9 mouse cellular contexts compared by ENCODE assay signal in the genomic region with DNA sequence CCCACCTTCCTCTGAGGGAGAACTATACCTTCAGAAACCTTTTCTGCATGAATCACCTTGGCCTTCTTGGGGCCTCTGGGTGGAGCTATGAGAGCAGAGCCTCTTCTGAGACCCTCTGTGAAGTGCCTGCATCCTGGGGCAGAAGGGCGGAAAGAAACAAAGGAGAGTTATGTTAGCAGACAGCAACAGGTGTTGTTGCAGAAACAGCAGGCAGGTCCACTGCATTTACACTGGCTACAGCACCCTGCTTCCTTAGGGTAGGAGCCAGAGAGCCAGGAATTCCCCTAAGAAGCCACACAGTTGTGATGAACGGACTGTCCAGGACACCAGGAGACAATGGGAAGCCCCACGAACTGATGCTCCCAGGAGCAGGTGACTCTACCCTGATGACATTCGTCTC. TPM values are rescaled to one million over a fixed set of nuclear protein-coding genes. Genes with fewer than 3 reads are reported as not detected.
DNase-seq lines count a peak whose midpoint lies in the region; ATAC-seq and TF ChIP-seq lines count a peak whose summit lies in the region.
"Had no signal": no experiment of that assay in that cellular context is flagged by ENCODE, and none has a peak within 500 bp of the region (broad histone marks: within the 10 kb centered on the region; RNA-seq: fewer than 3 reads in every experiment).

No protein-coding gene starts in this region.

- H3K4me1 ChIP-seq in lung, embryonic 14.5 days (ENCODE audit: insufficient read depth) = peaks cover 15% of the 10 kb centered on the region
- peaks cover 10% of the 10 kb centered on the region; the same call in 1 of the 2 replicates for H3K4me1 ChIP-seq in forebrain, embryonic 11.5 days (replicated peaks; ENCODE audit: control insufficient read depth, insufficient read depth, low read length)
- H3K4me1 ChIP-seq in hindbrain, postnatal 0 days (ENCODE audit: insufficient read depth, low read length) = peaks cover 25% of the 10 kb centered on the region
- peaks cover 25% of the 10 kb centered on the region; the same call in 1 of the 2 replicates for H3K4me1 ChIP-seq in stomach, embryonic 14.5 days (ENCODE audit: control insufficient read depth, insufficient read depth, low read length)
- no peaks in the 10 kb centered on the region for H3K4me1 ChIP-seq in thymus, adult 2 months (replicated peaks; ENCODE audit: control insufficient read depth, insufficient read depth, low read length)

- ATAC-seq in lung, embryonic 14.5 days (ENCODE audit: insufficient read depth) = no peak
- ATAC-seq in forebrain, embryonic 11.5 days (replicated peaks; ENCODE audit: low FRiP score) = no peak
- no peak for ATAC-seq in hindbrain, postnatal 0 days
- ATAC-seq in stomach, embryonic 14.5 days (ENCODE audit: insufficient number of reproducible peaks, insufficient read depth, low FRiP score, low read depth) = no peak

- H3K9ac ChIP-seq in lung, embryonic 14.5 days = no peak overlapping the region
- no peak overlapping the region for H3K9ac ChIP-seq in forebrain, embryonic 11.5 days (ENCODE audit: low read length)
- H3K9ac ChIP-seq in hindbrain, postnatal 0 days (replicated peaks; ENCODE audit: low read length) = no peak overlapping the region
- no peak overlapping the region for H3K9ac ChIP-seq in stomach, embryonic 14.5 days (replicated peaks; ENCODE audit: low read depth, low read length)
- H3K9ac ChIP-seq: liver, embryonic 15.5 days had no signal

- 56% methylated on average over 4 of the region's 4 CpGs for WGBS in lung, embryonic 14.5 days
- 58% methylated on average over 4 of the region's 4 CpGs for WGBS in forebrain, embryonic 11.5 days
- 71% methylated on average over 4 of the region's 4 CpGs for WGBS in hindbrain, postnatal 0 days
- WGBS in stomach, embryonic 14.5 days = 63% methylated on average over 4 of the region's 4 CpGs
- WGBS in thymus, adult 2 months = 92% methylated on average over 4 of the region's 4 CpGs

- H3K36me3 ChIP-seq in lung, embryonic 14.5 days (ENCODE audit: insufficient read depth) = no peaks in the 10 kb centered on the region
- H3K36me3 ChIP-seq in forebrain, embryonic 11.5 days (ENCODE audit: control insufficient read depth, insufficient read depth, low read length) = no peaks in the 10 kb centered on the region
- no peaks in the 10 kb centered on the region for H3K36me3 ChIP-seq in hindbrain, postnatal 0 days (ENCODE audit: insufficient read depth, low read length)
- H3K36me3 ChIP-seq in stomach, embryonic 14.5 days (ENCODE audit: control insufficient read depth, insufficient read depth, low read length) = no peaks in the 10 kb centered on the region
- no peaks in the 10 kb centered on the region for H3K36me3 ChIP-seq in thymus, adult 2 months (ENCODE audit: control insufficient read depth, insufficient read depth, low read length)
- H3K36me3 ChIP-seq: liver, embryonic 15.5 days had no signal

- H3K4me3 ChIP-seq in lung, embryonic 14.5 days (ENCODE audit: low read depth, low read length) = 0 out of 2 replicates have a peak overlapping the region, but pooled peaks have one; percentile 65
- no peak overlapping the region for H3K4me3 ChIP-seq in forebrain, embryonic 11.5 days (ENCODE audit: low read depth, low read length)
- H3K4me3 ChIP-seq in hindbrain, postnatal 0 days (ENCODE audit: low read length) = peak overlapping the region; percentile 58; the same call in 1 of the 2 replicates
- no peak overlapping the region for H3K4me3 ChIP-seq in stomach, embryonic 14.5 days (ENCODE audit: low read depth, low read length)
- H3K4me3 ChIP-seq in thymus, adult 2 months (ENCODE audit: control insufficient read depth, insufficient read depth, low read length) = no peak overlapping the region

- peak overlapping the region; percentile 91 for H3K4me2 ChIP-seq in lung, embryonic 14.5 days
- H3K4me2 ChIP-seq in forebrain, embryonic 11.5 days (ENCODE audit: low read depth, low read length, severe bottlenecking) = 0 out of 2 replicates have a peak overlapping the region, but pooled peaks have one; percentile 98
- H3K4me2 ChIP-seq in hindbrain, postnatal 0 days (ENCODE audit: low read depth, low read length) = peak overlapping the region; percentile 92
- peak overlapping the region; percentile 91; the same call in 1 of the 2 replicates for H3K4me2 ChIP-seq in stomach, embryonic 14.5 days (replicated peaks; ENCODE audit: low read depth, low read length)

- H3K27ac ChIP-seq in lung, embryonic 14.5 days (ENCODE audit: low read depth) = 0 out of 2 replicates have a peak overlapping the region, but pooled peaks have one; percentile 90
- no peak overlapping the region for H3K27ac ChIP-seq in forebrain, embryonic 11.5 days (ENCODE audit: low read depth, low read length)
- H3K27ac ChIP-seq in hindbrain, postnatal 0 days = peak overlapping the region; percentile 97; the same call in 1 of the 2 replicates
- H3K27ac ChIP-seq in stomach, embryonic 14.5 days (ENCODE audit: low read length) = no peak overlapping the region
- H3K27ac ChIP-seq in thymus, adult 2 months (ENCODE audit: control insufficient read depth, insufficient read depth, low read length) = no peak overlapping the region
- H3K27ac ChIP-seq: liver, embryonic 15.5 days had no signal

- DNase-seq in lung, embryonic 14.5 days = no peak
- DNase-seq in lung, adult 18-20 months = no peak
- no peak for DNase-seq in forebrain, embryonic 11.5 days (ENCODE audit: low spot score)
- no peak for DNase-seq in hindbrain, postnatal 0 days (ENCODE audit: low spot score)
- DNase-seq in spleen, adult 18-20 months = no peak
- no peak for DNase-seq in thymus, adult 2 months
- DNase-seq: thymus, postnatal 25 days had no signal

- H3K27me3 ChIP-seq in lung, embryonic 14.5 days (ENCODE audit: insufficient read depth, low read length) = peaks cover 31% of the 10 kb centered on the region
- H3K27me3 ChIP-seq in forebrain, embryonic 11.5 days (ENCODE audit: control insufficient read depth, insufficient read depth, low read length) = peaks cover 17% of the 10 kb centered on the region
- no peaks in the 10 kb centered on the region for H3K27me3 ChIP-seq in hindbrain, postnatal 0 days (ENCODE audit: insufficient read depth, low read length)
- no peaks in the 10 kb centered on the region for H3K27me3 ChIP-seq in stomach, embryonic 14.5 days (ENCODE audit: control insufficient read depth, insufficient read depth, low read length)
- H3K27me3 ChIP-seq in thymus, adult 2 months (ENCODE audit: control insufficient read depth, insufficient read depth, low read length) = peaks cover 2% of the 10 kb centered on the region

- TF ChIP-seq CTCF in lung, embryonic 14.5 days (IDR thresholded peaks at IDR 0.05; ENCODE audit: low read depth) = no peak
- no peak for TF ChIP-seq CTCF in hindbrain, postnatal 0 days (IDR thresholded peaks at IDR 0.05; ENCODE audit: low read depth)
- TF ChIP-seq CTCF in thymus, adult 2 months (IDR thresholded peaks at IDR 0.05; ENCODE audit: borderline replicate concordance, control insufficient read depth, extremely low read depth, insufficient read depth, low read length, poor library complexity) = no peak

- no peak for TF ChIP-seq POLR2A in thymus, adult 2 months (IDR thresholded peaks at IDR 0.05; ENCODE audit: control insufficient read depth, extremely low read depth, insufficient read depth, low read length, poor library complexity)

- H3K9me3 ChIP-seq in lung, embryonic 14.5 days (ENCODE audit: low read depth, low read length) = no peaks in the 10 kb centered on the region
- no peaks in the 10 kb centered on the region for H3K9me3 ChIP-seq in forebrain, embryonic 11.5 days (ENCODE audit: control insufficient read depth, low read length)
- no peaks in the 10 kb centered on the region for H3K9me3 ChIP-seq in hindbrain, postnatal 0 days (ENCODE audit: low read length)
- H3K9me3 ChIP-seq in stomach, embryonic 14.5 days (ENCODE audit: control insufficient read depth, low read depth, low read length) = no peaks in the 10 kb centered on the region
- H3K9me3 ChIP-seq: liver, embryonic 15.5 days had no signal

RNA-seq across cellular contexts. Expression of a gene that starts 1.0 kb away (rescaled TPM):
- polyA plus RNA-seq in lung, embryonic 14.5 days (2014; fragmentation: Nextera tagmentation; extraction: Ambion mirVana) = 7.3 and 8.4 TPM in 2 replicates
- polyA plus RNA-seq in forebrain, embryonic 11.5 days (2014; fragmentation: Nextera tagmentation; extraction: Ambion mirVana) = 11.2 and 14.4 TPM in 2 replicates
- 96.4 and 99.4 TPM in 2 replicates for total RNA-seq in hindbrain, postnatal 0 days (2014; rRNA removed)
- polyA plus RNA-seq in hindbrain, postnatal 0 days (2015; fragmentation: Nextera tagmentation; extraction: Ambion mirVana) = 52.5 and 53.9 TPM in 2 replicates
- 8.9 and 10.6 TPM in 2 replicates for polyA plus RNA-seq in stomach, embryonic 14.5 days (2014; fragmentation: Nextera tagmentation; extraction: Ambion mirVana)
- polyA plus RNA-seq in thymus, adult 2 months (2012; rRNA removed) = 9.8 and 11.0 TPM in 2 replicates

Comparison
In these comparisons a context has a peak if more than half of its experiments do, and no peak if none do; other contexts are left out.
1. H3K27ac ChIP-seq: peak in lung, embryonic 14.5 days (single experiment) and hindbrain, postnatal 0 days (single experiment); none in forebrain, embryonic 11.5 days (single experiment), stomach, embryonic 14.5 days (single experiment) and thymus, adult 2 months (single experiment).
2. H3K4me3 ChIP-seq: peak in lung, embryonic 14.5 days (single experiment) and hindbrain, postnatal 0 days (single experiment); none in forebrain, embryonic 11.5 days (single experiment), stomach, embryonic 14.5 days (single experiment) and thymus, adult 2 months (single experiment).
3. Peak in every context shown above with its lines, with median percentiles within 50 percentile points of each other: H3K4me2 ChIP-seq.